Mouse (Mus musculus): ENCODE results near the gene Scp2.

DNA sequence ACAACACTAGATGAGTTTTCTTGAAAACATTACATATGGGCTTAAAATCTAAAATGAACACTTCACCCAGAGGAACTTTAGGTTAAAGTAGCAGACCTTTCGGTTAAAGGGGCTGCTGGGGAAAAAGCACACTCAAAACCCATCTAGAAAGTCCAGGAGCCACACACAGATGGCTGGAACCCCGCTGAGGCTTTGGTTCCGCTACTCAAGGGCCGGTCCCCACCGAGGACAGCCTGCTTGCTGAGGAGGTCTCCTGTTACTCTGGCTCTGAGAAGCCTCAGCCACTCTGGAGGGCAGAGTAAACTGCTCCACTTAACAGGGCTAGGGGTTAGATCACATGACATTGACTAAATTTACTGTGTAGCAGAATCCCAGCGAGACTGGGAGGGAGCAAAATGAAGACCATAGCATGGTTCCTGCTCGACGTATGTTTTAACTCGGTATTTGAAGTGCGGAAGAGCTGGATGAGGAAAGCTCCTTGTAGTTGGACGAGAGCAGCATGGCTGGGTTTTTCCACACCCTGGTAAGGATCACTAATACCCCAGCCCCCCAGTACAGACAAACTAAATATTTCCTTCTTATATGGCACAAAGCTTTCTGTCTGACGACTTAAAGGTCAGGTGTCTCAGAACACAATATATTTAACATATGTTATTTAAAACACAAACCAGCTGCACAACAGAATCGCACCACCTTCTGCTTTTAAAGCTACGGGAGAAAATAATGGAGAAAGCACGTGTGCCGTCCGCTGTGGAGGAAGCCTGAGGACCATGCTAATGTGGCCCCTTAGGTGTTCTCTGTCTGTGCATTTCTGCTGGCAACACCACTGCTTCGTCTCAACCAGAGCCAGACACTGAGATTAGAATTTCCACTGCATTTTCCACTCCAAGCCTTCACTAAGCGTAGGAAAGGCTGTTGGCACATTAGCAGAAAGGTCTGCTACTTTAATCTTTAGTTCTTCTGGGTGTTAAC, 99.4 kb downstream of the Scp2 start:
- TF ChIP-seq CTCF (IDR thresholded peaks at IDR 0.05; ENCODE audit: low read depth, low read length) (no peak), TAL1 (conservative IDR thresholded peaks at IDR 0.05; ENCODE audit: low read depth, low read length) (no peak), GATA1 (IDR thresholded peaks at IDR 0.05; ENCODE audit: borderline replicate concordance, low read length) (no peak), GATA2 (IDR thresholded peaks at IDR 0.05; ENCODE audit: borderline replicate concordance, low read depth, low read length) (no peak), POLR2AphosphoS5 (IDR thresholded peaks at IDR 0.05; ENCODE audit: insufficient replicate concordance, low read depth, low read length) (no peak)

All from G1E (cell line).